Mouse (Mus musculus) embryonic fibroblast, embryonic 13.5 days (primary cell): ENCODE results near the gene Slc6a13. TPM values are rescaled to one million over a fixed set of nuclear protein-coding genes. Genes with fewer than 3 reads are reported as not detected.
A peak's percentile ranks its signal among the peaks of the same experiment; 100 is the strongest.

Experiments used
- H3K27ac ChIP-seq: 2 replicates; pipeline ENCODE4 v1.5.1; 2012; ENCODE audit warnings: low read length, control low read depth, inconsistent platforms; ENCODE audit not compliant: insufficient read depth
- H3K4me1 ChIP-seq: 2 replicates; pipeline ENCODE4 v1.6.1; 2011; ENCODE audit warnings: low read length; ENCODE audit not compliant: control insufficient read depth, insufficient read depth
- H3K4me3 ChIP-seq: 2 replicates; pipeline ENCODE4 v1.5.1; 2011; ENCODE audit warnings: mild to moderate bottlenecking, control low read depth, low read length; ENCODE audit not compliant: insufficient read depth
- CTCF ChIP-seq: IDR thresholded peaks from 2 replicates; pipeline ENCODE4 v1.5.1; 2011; ENCODE audit warnings: mild to moderate bottlenecking, control low read depth, low read length, moderate library complexity, borderline replicate concordance; ENCODE audit not compliant: insufficient read depth
- POLR2A ChIP-seq: IDR thresholded peaks from 2 replicates; pipeline ENCODE4 v1.6.1; 2011; ENCODE audit warnings: low read depth, mild to moderate bottlenecking, control low read depth, low read length, moderate library complexity
- polyA plus RNA-seq: library from polyadenylated mRNA; stranded (reverse); fragments of >200 nt; gene quantifications from 2 replicates; pipeline ENCODE4 v1.2.4, GENCODE M21; 2011; ENCODE audit warnings: low read depth; ENCODE audit not compliant: missing spikeins, insufficient read length

Slc6a13 gene
- not detected in 2 replicates for polyA plus RNA-seq

- TF ChIP-seq POLR2A: no peak
- no peaks in the 10 kb centered on the region for H3K4me1 ChIP-seq
- H3K27ac ChIP-seq: no peak within 1 kb of the TSS
- H3K4me3 ChIP-seq: no peak within 1 kb of the TSS
Measured at GRCm38 (mm10) chr6:121299954-121300353, at the start of gene Slc6a13. Gene Slc6a13, plus strand, starts transcription at chr6:121300227.

GRCm38 (mm10) chr6:121250406-121250805, 49.6 kb upstream of the Slc6a13 start:
- TF ChIP-seq CTCF: no peak
- no peak for TF ChIP-seq POLR2A
- Histone ChIP-seq H3K4me3 (no peak overlapping the region), H3K4me1 (no peaks in the 10 kb centered on the region; the same call in 1 of the 2 replicates), H3K27ac (no peak overlapping the region)

GRCm38 (mm10) chr6:121251256-121251655, 48.8 kb upstream of the Slc6a13 start:
- TF ChIP-seq POLR2A (no peak), CTCF (no peak)
- no peak overlapping the region for H3K27ac ChIP-seq
- H3K4me3 ChIP-seq: no peak overlapping the region
- H3K4me1 ChIP-seq: no peaks in the 10 kb centered on the region; the same call in 1 of the 2 replicates

DNA sequence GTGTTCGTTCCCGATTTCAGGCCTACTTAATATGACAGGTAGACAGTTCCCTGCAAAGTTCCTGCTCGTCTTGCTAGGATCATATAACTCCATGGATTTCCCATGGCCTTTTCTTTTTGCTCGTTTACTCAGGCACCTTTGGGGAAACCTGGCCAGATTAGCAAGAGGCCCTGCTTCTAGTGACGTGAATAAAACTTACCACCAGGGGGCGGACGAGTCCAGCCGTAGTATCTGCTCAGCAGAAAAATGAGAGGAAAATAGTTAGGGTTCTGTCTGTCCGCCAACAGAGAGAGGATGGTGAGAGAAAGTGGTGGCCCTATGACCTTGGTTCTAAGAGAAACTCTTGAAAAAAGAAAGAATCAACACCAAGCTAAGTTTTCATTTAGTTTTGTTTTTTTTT, 39.5 kb upstream of the Slc6a13 start:
- H3K4me3 ChIP-seq: no peak overlapping the region
- no peak overlapping the region for H3K27ac ChIP-seq
- TF ChIP-seq CTCF (no peak), POLR2A (no peak)
- no peaks in the 10 kb centered on the region for H3K4me1 ChIP-seq

DNA sequence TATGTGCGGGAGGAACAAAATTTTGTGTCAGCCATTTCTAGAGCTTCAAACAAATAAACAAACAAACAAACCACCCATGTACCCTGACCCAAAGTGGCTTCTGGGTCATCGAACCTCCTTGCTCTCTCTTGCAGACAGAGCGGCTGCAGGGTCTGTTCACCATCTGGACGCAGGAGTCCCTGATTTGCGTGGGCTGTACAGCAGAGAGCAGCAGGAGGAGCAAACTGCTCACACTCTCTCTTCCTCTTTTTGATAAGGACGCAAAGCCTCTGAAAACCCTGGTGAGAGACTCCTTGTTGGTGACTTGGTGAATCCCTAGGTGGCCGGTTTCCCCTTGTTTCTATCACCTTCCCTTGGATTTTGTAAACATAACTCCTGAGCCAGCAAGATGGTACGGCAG, 38.8 kb upstream of the Slc6a13 start:
- Histone ChIP-seq H3K4me3 (no peak overlapping the region), H3K4me1 (no peaks in the 10 kb centered on the region), H3K27ac (no peak overlapping the region)
- no peak for TF ChIP-seq CTCF
- TF ChIP-seq POLR2A: no peak

DNA sequence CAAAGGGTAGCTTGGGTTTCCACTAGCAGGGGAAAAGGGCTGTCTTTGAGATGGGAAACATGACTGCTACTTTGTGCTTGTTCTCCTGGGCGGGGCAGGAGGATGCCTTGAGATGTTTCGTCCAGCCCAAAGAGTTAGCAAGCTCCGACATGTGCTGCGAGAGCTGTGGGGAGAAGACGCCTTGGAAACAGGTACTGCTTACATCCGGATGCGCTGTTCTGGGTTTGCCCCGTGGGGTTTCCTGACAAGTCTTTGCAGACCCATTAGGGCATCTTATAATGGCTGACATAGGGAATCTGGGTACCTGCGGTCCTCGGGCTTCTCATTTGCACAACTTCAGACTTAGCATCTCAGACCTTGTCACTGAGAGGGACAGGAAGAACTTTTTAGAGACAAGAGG, 38.0 kb upstream of the Slc6a13 start:
- Histone ChIP-seq H3K4me3 (no peak overlapping the region), H3K27ac (no peak overlapping the region), H3K4me1 (no peaks in the 10 kb centered on the region)
- TF ChIP-seq CTCF: no peak
- TF ChIP-seq POLR2A: no peak

GRCm38 (mm10) chr6:121262496-121262895, 37.5 kb upstream of the Slc6a13 start:
- Histone ChIP-seq H3K27ac (no peak overlapping the region), H3K4me1 (no peaks in the 10 kb centered on the region), H3K4me3 (no peak overlapping the region)
- TF ChIP-seq POLR2A: no peak
- TF ChIP-seq CTCF: no peak

DNA sequence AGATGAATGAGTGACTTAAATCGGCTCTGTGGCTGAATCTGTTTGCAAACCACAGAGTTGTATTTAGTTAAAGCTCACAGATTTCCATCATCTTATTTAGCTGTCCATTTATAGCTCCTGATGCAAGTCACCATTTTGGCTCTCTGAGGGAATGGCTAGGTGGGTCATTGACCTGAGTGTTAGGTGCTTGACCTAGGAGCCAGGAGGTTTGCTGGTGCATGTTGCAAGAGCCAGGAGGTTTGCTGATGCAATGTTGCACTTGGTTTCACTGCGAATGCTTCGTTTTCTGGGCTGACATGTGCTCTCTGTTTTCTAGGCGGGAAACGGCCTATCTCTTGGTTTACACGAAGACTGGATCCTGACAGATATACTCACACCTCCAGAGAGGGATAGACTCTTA, 29.9 kb upstream of the Slc6a13 start:
- no peak overlapping the region for H3K4me3 ChIP-seq
- no peaks in the 10 kb centered on the region for H3K4me1 ChIP-seq
- H3K27ac ChIP-seq: no peak overlapping the region
- TF ChIP-seq POLR2A (no peak), CTCF (no peak)

- Histone ChIP-seq H3K4me1 (no peaks in the 10 kb centered on the region), H3K27ac (no peak overlapping the region), H3K4me3 (no peak overlapping the region)
- TF ChIP-seq CTCF (no peak), POLR2A (no peak)
Measured at GRCm38 (mm10) chr6:121271707-121272074, 28.3 kb upstream of the Slc6a13 start.

DNA sequence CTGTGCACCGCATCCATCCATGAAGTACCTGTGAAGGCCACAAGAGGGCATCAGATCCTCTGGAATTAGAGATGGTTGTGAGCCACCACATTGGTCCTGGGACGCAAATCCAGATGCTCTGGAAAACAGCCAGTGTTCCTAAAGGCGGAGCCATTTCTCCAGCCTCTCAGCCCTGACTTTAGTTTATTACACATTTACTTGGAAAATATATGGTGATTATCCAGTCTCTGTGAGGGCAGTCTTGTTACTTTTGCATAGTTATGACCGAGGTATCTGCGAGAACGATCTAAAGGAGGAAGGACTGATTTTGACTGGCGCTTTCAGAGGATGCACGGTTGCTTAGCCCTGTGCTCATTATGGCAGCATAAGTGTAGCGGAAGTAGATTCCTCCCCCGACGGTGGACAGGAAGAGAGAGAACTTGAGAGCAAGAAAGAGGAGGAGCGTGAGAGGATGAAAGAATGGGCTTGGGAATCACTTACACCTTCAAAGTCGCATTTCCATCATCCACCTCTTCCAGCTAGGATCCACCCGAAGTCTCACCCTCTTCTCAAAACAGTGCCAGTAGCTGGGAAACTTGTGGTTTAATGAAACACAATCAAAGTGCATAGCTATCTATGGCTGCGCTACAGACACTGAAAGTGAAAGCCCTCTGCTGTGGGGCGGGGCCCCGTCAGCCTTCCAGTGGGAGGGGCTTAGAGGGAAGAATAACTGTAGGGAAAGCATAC, 27.8 kb upstream of the Slc6a13 start:
- Histone ChIP-seq H3K27ac (peak overlapping the region; percentile 84), H3K4me1 (no peaks in the 10 kb centered on the region), H3K4me3 (peak overlapping the region; percentile 58)
- TF ChIP-seq POLR2A: peak; percentile 52; the same call in 1 of the 2 replicates
- peak; percentile 17; the same call in 1 of the 2 replicates for TF ChIP-seq CTCF
